Mouse (Mus musculus) kidney, adult 2 months (tissue): ENCODE measurements around the gene Ptprn2.

Experiments used
- CTCF ChIP-seq: fragments of 200-500 bp; conservative IDR thresholded peaks from 2 replicates; pipeline ENCODE4 v1.5.1; 2011; ENCODE audit warnings: low read depth, mild to moderate bottlenecking, control low read depth, low read length, moderate library complexity, mixed read lengths; ENCODE audit not compliant: insufficient read depth, insufficient read length
- POLR2A ChIP-seq: fragments of 200-500 bp; IDR thresholded peaks from one replicate; pipeline ENCODE4 v1.6.1; 2011; ENCODE audit warnings: low read depth, low read length, control low read depth

- TF ChIP-seq POLR2A (no peak), CTCF (no peak)
These were observed 416.3 kb downstream of the Ptprn2 start for GRCm38 (mm10) chr12:116901773-116902172.
